Mouse (Mus musculus): ENCODE data around the gene Ndufv2.

Ndufv2 gene

GRCm38 (mm10) chr17:66100566-66101379, 586 bp downstream of the Ndufv2 start:
- ChIA-PET CTCF (interaction anchor here (0.7 to 2.3 kb wide), 14 partner anchors 8 to 347 kb away, joined by 3 to 13 read pairs (median 4); partner anchors contain the start of gene Washc1 (in 1 of the 4)), POLR2A (interaction anchor here (0.6 to 3.7 kb wide), 30 partner anchors 9 to 487 kb away, joined by 3 to 29 read pairs (median 4); partner anchors contain the start of genes Washc1 (in 3 of the 4), Ankrd12 (in 2 of the 4), Ddx11 (in 1 of the 4) and Ralbp1 (in 1 of the 4))

DNA sequence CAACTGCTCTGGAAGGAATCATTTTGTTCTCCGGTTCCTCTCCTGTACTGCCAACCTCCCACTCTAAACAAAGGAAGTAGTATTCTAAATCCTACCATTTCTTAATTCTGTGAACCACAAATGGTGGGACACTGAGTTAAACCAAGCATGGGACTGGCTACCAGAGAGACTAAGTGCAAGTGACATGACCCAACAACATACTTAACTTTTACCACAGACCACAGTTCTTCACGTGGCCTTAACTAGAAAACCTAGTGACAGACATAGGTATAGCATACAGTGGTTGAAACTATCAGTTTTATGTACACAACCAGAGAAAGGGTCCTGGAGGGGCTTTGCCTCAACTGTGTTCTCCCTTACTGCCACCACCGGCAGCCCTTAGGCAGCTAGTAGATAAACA, 8.7 kb downstream of the Ndufv2 start:
- ChIA-PET POLR2A (interaction anchor here in 2 of 4 experiments (0.9 to 2.7 kb wide), 7 partner anchors 8 to 22 kb away, joined by 3 to 18 read pairs (median 6); partner anchors contain the start of genes Ankrd12 (in 1 of the 2) and Ndufv2 (in 1 of the 2)), CTCF (interaction anchor here in 3 of 4 experiments (0.6 to 2.5 kb wide), 4 partner anchors 9 to 223 kb away, joined by 3 to 9 read pairs (median 4); partner anchors contain the start of gene Ndufv2 (in 1 of the 3))

- CTCF ChIA-PET, result interaction anchor here in 2 of 4 experiments (0.5 to 1.1 kb wide), 2 partner anchors 15 to 222 kb away, joined by 3 to 4 read pairs; no protein-coding TSS in a partner anchor
Measured at GRCm38 (mm10) chr17:66092065-66092464, 9.3 kb downstream of the Ndufv2 start.

DNA sequence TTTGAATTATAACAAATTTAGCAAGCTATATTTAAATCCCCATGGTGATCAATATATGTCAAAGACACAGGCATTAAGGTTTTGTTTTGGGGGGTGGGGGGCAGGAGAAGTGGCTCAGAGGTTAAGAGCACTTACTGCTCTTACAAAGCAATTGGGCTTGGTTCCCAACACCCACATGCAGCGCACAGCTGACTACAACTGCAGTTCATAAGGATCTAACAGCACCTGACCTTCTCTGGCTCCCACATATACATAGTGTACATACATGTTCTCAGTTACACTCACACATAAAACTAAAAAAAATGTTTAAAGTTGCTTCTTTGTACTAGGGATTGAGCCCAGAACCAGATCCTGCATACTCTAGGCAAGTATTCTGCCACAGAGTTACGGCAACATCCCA, 10.0 kb downstream of the Ndufv2 start:
- ChIA-PET POLR2A (interaction anchor here (0.6 to 2.7 kb wide), 10 partner anchors 9 to 240 kb away, joined by 3 to 18 read pairs (median 4); partner anchors contain the start of genes Ndufv2 (in 2 of the 4), Ankrd12 (in 1 of the 4) and Washc1 (in 1 of the 4)), CTCF (interaction anchor here in 1 of 4 experiments (0.7 kb wide), 1 partner anchor 205 kb away, joined by 5 read pairs; no protein-coding TSS in a partner anchor)

More at GRCm38 (mm10) chr17:66092065-66092464, 9.3 kb downstream of the Ndufv2 start:
- POLR2A ChIA-PET, result interaction anchor here in 2 of 4 experiments (1.5 to 2.7 kb wide), 5 partner anchors 9 to 18 kb away, joined by 4 to 18 read pairs (median 7); partner anchors contain the start of genes Ndufv2 (in 2 of the 2) and Ankrd12 (in 1 of the 2)

GRCm38 (mm10) chr17:66090251-66090650, 11.1 kb downstream of the Ndufv2 start:
- ChIA-PET POLR2A (interaction anchor here in 3 of 4 experiments (0.9 to 2.7 kb wide), 4 partner anchors 10 to 18 kb away, joined by 4 to 18 read pairs (median 6); partner anchors contain the start of genes Ankrd12 (in 1 of the 3) and Ndufv2 (in 1 of the 3)), CTCF (interaction anchor here in 1 of 4 experiments (1.1 kb wide), 1 partner anchor 14 kb away, joined by 4 read pairs; no protein-coding TSS in a partner anchor)

DNA sequence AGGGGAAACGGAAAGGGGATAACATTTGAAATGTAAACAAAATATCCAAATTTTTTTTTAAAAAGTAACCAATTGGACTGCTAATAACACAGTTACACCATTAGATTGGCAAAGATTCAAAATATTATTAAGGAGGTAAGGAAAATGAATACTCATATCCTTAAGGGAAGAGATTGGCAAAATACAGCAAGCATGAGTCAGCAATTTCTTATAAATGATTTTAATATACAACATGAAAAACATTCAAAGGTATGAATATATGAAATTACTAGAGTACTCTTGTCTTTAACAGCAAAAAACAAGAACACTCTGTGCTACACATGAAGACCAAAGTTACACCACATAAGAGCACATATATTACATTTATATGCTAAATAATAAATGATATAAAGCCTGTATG, 16.3 kb downstream of the Ndufv2 start:
- CTCF ChIA-PET, result interaction anchor here (0.6 to 2.1 kb wide), 8 partner anchors 14 to 385 kb away, joined by 3 to 13 read pairs (median 3); partner anchors contain the start of gene Ndufv2 (in 1 of the 4)
- POLR2A ChIA-PET, result interaction anchor here in 2 of 4 experiments (0.8 to 1.8 kb wide), 6 partner anchors 8 to 19 kb away, joined by 3 to 6 read pairs (median 4); partner anchors contain the start of gene Ndufv2 (in 1 of the 2)

- POLR2A ChIA-PET, result interaction anchor here in 2 of 4 experiments (0.6 to 1.5 kb wide), 9 partner anchors 9 to 235 kb away, joined by 3 to 5 read pairs (median 3); partner anchors contain the start of gene Ndufv2 (in 1 of the 2)
- CTCF ChIA-PET, result interaction anchor here (0.6 to 2.1 kb wide), 9 partner anchors 15 to 385 kb away, joined by 3 to 13 read pairs (median 3); partner anchors contain the start of gene Ndufv2 (in 1 of the 4)
Measured at GRCm38 (mm10) chr17:66084486-66084885, 16.9 kb downstream of the Ndufv2 start.

- POLR2A ChIA-PET, result interaction anchor here in 2 of 4 experiments (0.5 to 3.1 kb wide), 46 partner anchors 9 to 464 kb away, joined by 3 to 29 read pairs (median 4); partner anchors contain the start of genes Ndufv2 (in 2 of the 2), Vapa (in 2 of the 2) and Washc1 (in 2 of the 2)
- CTCF ChIA-PET, result interaction anchor here (0.5 to 1.5 kb wide), 6 partner anchors 19 to 124 kb away, joined by 3 to 4 read pairs (median 4); no protein-coding TSS in a partner anchor
Measured at GRCm38 (mm10) chr17:66077437-66077850, 23.9 kb downstream of the Ndufv2 start.

- CTCF ChIA-PET, result interaction anchor here in 3 of 4 experiments (0.5 to 1.4 kb wide), 3 partner anchors 30 to 232 kb away, joined by 3 to 4 read pairs (median 4); no protein-coding TSS in a partner anchor
- POLR2A ChIA-PET, result interaction anchor here in 2 of 4 experiments (0.5 to 3.1 kb wide), 39 partner anchors 8 to 463 kb away, joined by 3 to 29 read pairs (median 5); partner anchors contain the start of genes Ndufv2 (in 2 of the 2), Vapa (in 2 of the 2) and Washc1 (in 2 of the 2)
Measured at GRCm38 (mm10) chr17:66076934-66077333, 24.4 kb downstream of the Ndufv2 start, which contains the start of gene Ankrd12. Gene Ankrd12 (minus strand): TSS chr17:66077089.

- ChIA-PET POLR2A (interaction anchor here in 2 of 4 experiments (0.9 to 3.1 kb wide), 22 partner anchors 7 to 463 kb away, joined by 3 to 29 read pairs (median 5); partner anchors contain the start of genes Ndufv2 (in 2 of the 2), Vapa (in 2 of the 2) and Washc1 (in 1 of the 2)), CTCF (interaction anchor here in 1 of 4 experiments (0.5 to 1.0 kb wide), 2 partner anchors 13 to 231 kb away, joined by 3 to 4 read pairs; no protein-coding TSS in a partner anchor)
Measured at GRCm38 (mm10) chr17:66076174-66076927, 25.0 kb downstream of the Ndufv2 start.

DNA sequence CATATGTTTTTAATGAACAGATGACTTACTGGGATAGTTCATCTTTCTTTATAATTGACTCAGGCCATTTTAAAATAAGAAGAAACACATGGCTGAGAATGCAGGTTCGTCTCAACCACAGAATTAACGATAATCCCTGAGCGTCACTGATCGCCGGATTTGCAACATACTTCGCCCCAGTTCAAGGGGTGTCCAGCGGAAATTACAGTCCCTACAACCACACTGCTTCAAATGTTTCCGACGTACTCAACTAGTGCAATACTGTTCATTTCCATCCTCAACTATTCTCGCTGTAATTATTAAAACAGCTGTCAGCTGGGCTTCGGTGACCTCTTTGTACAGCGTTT, 25.6 kb downstream of the Ndufv2 start:
- ChIA-PET POLR2A (interaction anchor here in 1 of 4 experiments (1.0 to 2.6 kb wide), 2 partner anchors 9 to 26 kb away, joined by 3 to 25 read pairs; partner anchors contain the start of gene Ndufv2), CTCF (interaction anchor here in 1 of 4 experiments (1.0 kb wide), 1 partner anchor 14 kb away, joined by 4 read pairs; no protein-coding TSS in a partner anchor)

DNA sequence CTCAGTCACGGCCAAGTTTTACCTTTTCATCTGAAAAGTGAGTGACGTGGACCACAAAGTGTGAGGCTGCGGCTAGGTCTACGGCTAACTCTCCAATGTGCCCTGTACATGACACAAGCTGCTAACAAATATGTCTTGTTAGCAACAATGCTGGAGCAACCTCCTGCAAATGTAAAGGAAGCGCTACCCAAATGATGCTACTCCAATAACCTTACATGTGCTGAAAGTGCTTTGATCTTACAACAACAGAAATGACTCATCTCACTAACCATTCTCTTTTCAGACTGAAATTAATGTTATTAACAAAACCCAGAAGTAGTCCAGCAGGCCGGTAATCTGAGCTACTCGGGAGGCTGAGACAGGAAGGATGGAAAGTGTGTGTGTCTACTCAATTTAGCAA, 27.4 kb downstream of the Ndufv2 start:
- POLR2A ChIA-PET, result interaction anchor here in 2 of 4 experiments (0.6 to 1.7 kb wide), 3 partner anchors 18 to 143 kb away, joined by 3 to 4 read pairs (median 4); partner anchors contain the start of gene Washc1 (in 1 of the 2)

DNA sequence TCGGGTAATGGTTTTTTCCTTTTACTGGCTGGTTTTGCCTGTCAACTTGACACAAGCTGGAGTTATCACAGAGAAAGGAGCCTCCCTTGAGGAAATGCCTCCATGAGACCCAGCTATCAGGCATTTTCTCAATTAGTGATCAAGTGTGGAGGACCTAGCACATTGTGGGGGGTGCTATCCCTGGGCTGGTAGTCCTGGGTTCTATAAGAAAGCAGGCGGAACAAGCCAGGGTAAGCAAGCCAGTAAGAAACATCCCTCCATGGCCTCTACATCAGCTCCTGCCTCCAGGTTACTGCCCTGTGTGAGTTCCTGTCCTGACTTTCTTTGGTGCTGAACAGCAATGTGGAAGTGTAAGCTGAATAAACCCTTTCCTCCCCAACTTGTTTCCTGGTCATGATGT, 32.3 kb downstream of the Ndufv2 start:
- POLR2A ChIA-PET, result interaction anchor here in 2 of 4 experiments (0.7 to 2.3 kb wide), 9 partner anchors 8 to 56 kb away, joined by 3 to 16 read pairs (median 3); partner anchors contain the start of genes Ankrd12 (in 2 of the 2) and Ndufv2 (in 1 of the 2)

More for the DNA sequence above, 27.4 kb downstream of the Ndufv2 start:
- CTCF ChIA-PET, result interaction anchor here in 1 of 4 experiments (0.6 kb wide), 1 partner anchor 29 kb away, joined by 3 read pairs; no protein-coding TSS in a partner anchor

GRCm38 (mm10) chr17:66065115-66065514, 36.2 kb downstream of the Ndufv2 start:
- CTCF ChIA-PET, result no interaction called here

More for the DNA sequence above, 32.3 kb downstream of the Ndufv2 start:
- CTCF ChIA-PET, result interaction anchor here in 1 of 4 experiments (1.0 kb wide), 1 partner anchor 199 kb away, joined by 4 read pairs; no protein-coding TSS in a partner anchor

DNA sequence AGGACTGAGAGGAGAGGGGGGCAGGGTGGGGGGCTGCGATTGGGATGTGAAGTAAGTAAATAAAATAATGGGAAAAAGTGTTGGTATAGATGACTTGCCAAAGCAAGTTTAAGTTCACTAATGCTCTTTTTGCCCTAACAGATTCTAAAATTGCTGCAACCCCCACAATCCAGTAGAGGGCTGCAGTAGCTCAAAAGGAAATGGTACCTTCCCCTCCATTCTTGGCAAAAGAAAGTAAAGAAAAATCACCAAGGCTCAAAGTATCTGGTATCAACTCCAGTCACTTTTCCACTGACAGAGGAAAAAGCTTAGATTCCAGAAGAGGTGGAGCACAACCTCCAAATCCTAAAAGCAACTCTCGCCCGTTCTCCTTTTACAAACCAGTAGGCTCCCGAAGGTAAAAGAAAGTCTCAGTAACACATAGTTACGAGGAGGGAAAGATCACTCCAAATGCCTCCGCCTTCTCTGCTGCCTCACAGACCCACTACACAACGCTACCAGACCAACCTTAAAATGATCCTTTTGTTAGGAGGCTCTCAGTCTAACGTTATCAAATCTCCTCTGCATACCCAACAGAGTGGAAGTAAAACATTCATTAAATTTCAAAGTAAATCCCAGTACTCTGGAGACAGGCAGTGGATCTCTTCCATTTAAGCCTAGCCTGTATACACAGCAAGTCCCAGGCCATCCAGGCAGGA, 40.0 kb downstream of the Ndufv2 start:
- CTCF ChIA-PET, result interaction anchor here in 1 of 4 experiments (0.6 kb wide), 1 partner anchor 27 kb away, joined by 3 read pairs; no protein-coding TSS in a partner anchor
- POLR2A ChIA-PET, result interaction anchor here in 1 of 4 experiments (0.8 to 1.5 kb wide), 4 partner anchors 10 to 26 kb away, joined by 3 read pairs; partner anchors contain the start of gene Ankrd12

More at GRCm38 (mm10) chr17:66065115-66065514, 36.2 kb downstream of the Ndufv2 start:
- POLR2A ChIA-PET, result interaction anchor here in 2 of 4 experiments (1.1 to 2.5 kb wide), 2 partner anchors 12 kb away, joined by 3 to 9 read pairs; partner anchors contain the start of gene Ankrd12 (in 2 of the 2)
